11 mouse cellular contexts compared by ENCODE assay signal in genomic region chr7:68696908-68697307, GRCm38 (mm10). TPM values are rescaled to one million over a fixed set of nuclear protein-coding genes. Genes with fewer than 3 reads are reported as not detected.
DNase-seq lines count a peak whose midpoint lies in the region; ATAC-seq lines count a peak whose summit lies in the region.
"Had no signal": no experiment of that assay in that cellular context is flagged by ENCODE, and none has a peak within 500 bp of the region (broad histone marks: within the 10 kb centered on the region; RNA-seq: fewer than 3 reads in every experiment).

No protein-coding gene starts in this region.

- H3K9ac ChIP-seq in lung, embryonic 16.5 days (ENCODE audit: low read length), result no peak overlapping the region
- H3K9ac ChIP-seq in forebrain, embryonic 11.5 days (ENCODE audit: low read length), result no peak overlapping the region
- H3K9ac ChIP-seq: embryonic facial prominence, embryonic 12.5 days had no signal

- no peaks in the 10 kb centered on the region for H3K9me3 ChIP-seq in lung, embryonic 16.5 days (ENCODE audit: control insufficient read depth, low read length)
- H3K9me3 ChIP-seq in forebrain, embryonic 11.5 days (ENCODE audit: control insufficient read depth, low read length), result no peaks in the 10 kb centered on the region
- H3K9me3 ChIP-seq: embryonic facial prominence, embryonic 12.5 days had no signal

- H3K27ac ChIP-seq in lung, embryonic 16.5 days (ENCODE audit: low read length), result peak overlapping the region; percentile 64
- no peak overlapping the region for H3K27ac ChIP-seq in forebrain, embryonic 11.5 days (ENCODE audit: low read depth, low read length)
- H3K27ac ChIP-seq: embryonic facial prominence, embryonic 12.5 days had no signal

- 40% methylated on average over 6 of the region's 6 CpGs for WGBS in lung, embryonic 16.5 days
- WGBS in forebrain, embryonic 11.5 days, result 84% methylated on average over 6 of the region's 6 CpGs

- DNase-seq in cerebellum, adult 9-10 months, result no peak
- peak; percentile 31 for DNase-seq in urinary bladder, postnatal 25 days (ENCODE audit: low spot score)
- DNase-seq in urinary bladder, postnatal 10 days (ENCODE audit: low spot score), result no peak
- no peak for DNase-seq in thymus, postnatal 4 days
- no peak for DNase-seq in forebrain, embryonic 11.5 days (ENCODE audit: low spot score)
- no peak for DNase-seq in thymus, adult 18-20 months
- DNase-seq: heart, postnatal 36 days had no signal

- H3K4me1 ChIP-seq in lung, embryonic 16.5 days (replicated peaks; ENCODE audit: control insufficient read depth, insufficient read depth, low read length), result peaks cover 3% of the 10 kb centered on the region; the same call in 1 of the 2 replicates
- no peaks in the 10 kb centered on the region for H3K4me1 ChIP-seq in forebrain, embryonic 11.5 days (replicated peaks; ENCODE audit: control insufficient read depth, insufficient read depth, low read length)
- H3K4me1 ChIP-seq: embryonic facial prominence, embryonic 12.5 days had no signal

- H3K4me3 ChIP-seq in lung, embryonic 16.5 days (ENCODE audit: low read length), result no peak overlapping the region
- no peak overlapping the region for H3K4me3 ChIP-seq in forebrain, embryonic 11.5 days (ENCODE audit: low read depth, low read length)
- H3K4me3 ChIP-seq: embryonic facial prominence, embryonic 12.5 days had no signal

- ATAC-seq in cerebellum, adult (ENCODE audit: insufficient number of reproducible peaks, low FRiP score, low TSS enrichment), result 0 out of 2 replicates have a peak, but pooled peaks have one; percentile 10
- peak; percentile 91 for ATAC-seq in lung, embryonic 16.5 days (ENCODE audit: low read depth)
- ATAC-seq in forebrain, embryonic 11.5 days (replicated peaks; ENCODE audit: low FRiP score), result no peak

- no peaks in the 10 kb centered on the region for H3K27me3 ChIP-seq in lung, embryonic 16.5 days (ENCODE audit: control insufficient read depth, insufficient read depth, low read depth, low read length)
- H3K27me3 ChIP-seq in forebrain, embryonic 11.5 days (ENCODE audit: control insufficient read depth, insufficient read depth, low read length), result no peaks in the 10 kb centered on the region
- H3K27me3 ChIP-seq: embryonic facial prominence, embryonic 12.5 days had no signal

- no peaks in the 10 kb centered on the region for H3K36me3 ChIP-seq in lung, embryonic 16.5 days (ENCODE audit: control insufficient read depth, insufficient read depth, low read length)
- no peaks in the 10 kb centered on the region for H3K36me3 ChIP-seq in forebrain, embryonic 11.5 days (ENCODE audit: control insufficient read depth, insufficient read depth, low read length)
- H3K36me3 ChIP-seq: embryonic facial prominence, embryonic 12.5 days; G1E had no signal

- H3K4me2 ChIP-seq in lung, embryonic 16.5 days (ENCODE audit: low read depth, low read length), result no peak overlapping the region
- H3K4me2 ChIP-seq in forebrain, embryonic 11.5 days (ENCODE audit: low read depth, low read length, severe bottlenecking), result no peak overlapping the region
- H3K4me2 ChIP-seq: embryonic facial prominence, embryonic 12.5 days had no signal

RNA-seq across cellular contexts. Expression of gene Arrdc4, which starts 52.1 kb away (rescaled TPM):
- 17.7 and 18.2 TPM in 2 replicates for polyA plus RNA-seq in lung, embryonic 16.5 days (2015; fragmentation: Nextera tagmentation; extraction: Ambion mirVana)
- polyA plus RNA-seq in forebrain, embryonic 11.5 days (2014; fragmentation: Nextera tagmentation; extraction: Ambion mirVana), result 16.6 and 18.6 TPM in 2 replicates
- polyA plus RNA-seq: G1E had no signal
